Mouse (Mus musculus) gastrocnemius, adult 18-20 months (tissue): Measurements from ENCODE around the gene Tex50. TPM values are rescaled to one million over a fixed set of nuclear protein-coding genes. Genes with fewer than 3 reads are reported as not detected.
"Not testable (repeated sequence)": the region's sequence is repeated elsewhere in the genome, so short reads cannot be mapped to it uniquely, and the experiment has no call there.

ENCODE experiments used
- DNase-seq: peaks from one replicate; pipeline ENCODE4 v3.0.0; 2021; ENCODE audit warnings: low spot score
- long read RNA-seq, 2 experiments: library from polyadenylated mRNA; stranded (forward); transcript quantifications; one replicate each; pipeline ENCODE4 v2.0.0; 2021
- total RNA-seq, 2 experiments: library from RNA; stranded (reverse); gene quantifications; 2 replicates each; pipeline ENCODE4 v1.2.3; 2021

Tex50 gene
- total RNA-seq: not detected
- long read RNA-seq, experiment 1: 0 reads
- long read RNA-seq, experiment 2: 0 reads

DNA sequence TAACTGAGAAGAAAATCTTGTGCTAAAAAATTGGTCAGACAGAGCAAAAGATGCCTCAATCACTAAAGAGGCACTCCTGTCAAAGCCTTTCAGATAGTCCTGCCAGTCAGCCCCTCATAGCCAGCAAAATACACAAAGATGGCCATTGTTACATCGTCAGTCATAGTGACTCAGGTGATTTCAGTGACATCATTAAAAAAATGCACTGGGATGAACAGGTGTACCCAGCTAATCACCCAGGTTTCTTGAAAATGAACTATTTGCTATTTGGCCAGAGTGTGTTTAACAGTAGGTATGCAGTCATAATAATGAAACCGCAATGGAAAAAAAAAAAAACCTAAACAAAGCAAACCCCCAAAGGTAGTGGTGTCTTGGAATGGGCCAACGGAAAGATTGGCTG is at the start of gene Tex50:
TSS of gene Tex50 (minus strand) at position 101 of the 400 bp plus-strand sequence.
- no peak for DNase-seq

DNA sequence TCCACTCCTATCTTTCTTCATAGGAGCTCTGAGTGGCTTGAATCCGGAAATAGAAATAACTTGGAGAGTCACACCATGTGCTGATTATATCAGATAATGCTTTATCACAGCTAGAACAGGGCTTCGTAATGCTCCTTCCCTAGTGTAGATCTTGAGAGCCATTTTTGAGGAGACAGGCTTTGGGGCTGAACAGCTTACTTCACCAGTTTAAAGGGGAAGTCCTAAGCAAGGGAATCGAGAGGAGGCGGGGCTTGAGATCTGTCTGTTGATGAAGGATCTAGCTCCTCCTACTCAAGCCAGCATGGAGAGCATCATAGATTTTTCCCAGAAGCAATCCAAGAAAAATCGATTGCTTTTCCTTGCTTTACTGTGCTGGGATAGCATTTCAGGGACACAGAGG is 40.7 kb upstream of the Tex50 start:
- no peak for DNase-seq

DNA sequence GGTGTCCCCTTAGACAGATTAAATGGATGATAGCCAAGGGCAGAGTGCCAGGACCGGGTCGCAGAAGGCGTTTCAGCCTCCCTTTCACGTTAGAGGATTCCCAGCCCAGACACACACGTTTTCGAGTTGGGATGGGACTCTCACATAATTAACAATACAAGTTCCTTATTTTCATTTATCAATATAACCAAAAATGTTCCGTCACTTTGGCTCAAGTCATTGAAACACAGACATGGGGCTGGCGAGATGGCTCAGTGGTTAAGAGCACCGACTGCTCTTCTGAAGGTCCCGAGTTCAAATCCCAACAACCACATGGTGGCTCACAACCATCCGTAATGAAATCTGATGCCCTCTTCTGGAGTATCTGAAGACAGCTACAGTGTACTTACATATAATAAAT is 37.2 kb upstream of the Tex50 start:
- DNase-seq: not testable (repeated sequence)

GRCm38 (mm10) chr1:161195541-161196351 is 36.6 kb upstream of the Tex50 start:
- peak; percentile 77 for DNase-seq

DNA sequence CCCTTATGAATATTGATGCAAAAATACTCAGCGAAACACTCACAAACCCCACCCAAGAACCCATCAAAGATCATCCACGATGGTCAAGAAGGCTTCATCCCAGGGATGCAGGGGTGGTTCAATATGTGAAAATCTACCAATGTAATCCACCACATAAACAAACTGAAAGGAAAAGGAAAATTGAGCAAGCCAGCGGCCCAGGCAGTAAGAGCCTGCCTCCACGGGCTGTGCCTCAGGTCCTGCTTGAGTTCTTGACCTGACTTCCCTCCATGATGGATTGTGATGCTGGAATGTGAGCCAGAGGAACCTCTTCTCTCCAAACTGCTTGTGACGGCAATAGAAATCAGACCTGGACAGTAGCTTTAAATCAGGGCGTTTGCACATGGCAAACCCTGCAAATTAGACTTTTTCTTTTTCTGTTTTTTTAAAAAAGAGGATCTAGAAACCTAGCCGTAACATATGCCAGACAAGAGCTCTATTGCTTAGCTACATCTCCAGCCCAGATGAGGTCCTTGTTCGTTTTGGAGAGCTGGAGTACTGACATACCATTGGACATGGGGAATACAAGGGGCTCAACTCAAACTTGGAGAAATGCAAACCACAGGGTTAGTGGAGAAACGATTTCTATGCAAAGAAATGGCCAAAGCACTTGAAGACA is 31.3 kb upstream of the Tex50 start:
- no peak for DNase-seq

DNA sequence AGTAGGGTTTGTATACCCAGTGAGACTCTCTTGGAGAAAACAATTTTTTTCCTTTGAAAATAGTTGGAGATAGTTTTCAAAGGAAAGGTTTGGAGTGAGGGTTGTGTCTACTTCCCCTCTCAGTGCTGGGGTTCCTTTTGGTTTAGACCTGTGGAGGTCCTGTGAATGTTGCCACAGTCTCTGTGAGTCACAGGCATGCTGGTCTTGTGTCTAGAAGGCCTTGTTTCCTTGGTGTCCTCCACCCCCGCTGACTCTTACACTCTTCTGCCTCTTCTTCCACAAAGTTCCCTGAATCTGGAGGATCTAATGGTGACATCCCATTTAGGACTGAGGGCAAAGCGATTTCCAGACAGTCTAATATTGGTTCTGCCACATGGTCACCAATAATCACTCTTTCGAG is 26.3 kb upstream of the Tex50 start:
- no peak for DNase-seq

GRCm38 (mm10) chr1:161183677-161184076 is 24.6 kb upstream of the Tex50 start:
- no peak for DNase-seq

GRCm38 (mm10) chr1:161182386-161182785 is 23.3 kb upstream of the Tex50 start:
- no peak for DNase-seq

DNA sequence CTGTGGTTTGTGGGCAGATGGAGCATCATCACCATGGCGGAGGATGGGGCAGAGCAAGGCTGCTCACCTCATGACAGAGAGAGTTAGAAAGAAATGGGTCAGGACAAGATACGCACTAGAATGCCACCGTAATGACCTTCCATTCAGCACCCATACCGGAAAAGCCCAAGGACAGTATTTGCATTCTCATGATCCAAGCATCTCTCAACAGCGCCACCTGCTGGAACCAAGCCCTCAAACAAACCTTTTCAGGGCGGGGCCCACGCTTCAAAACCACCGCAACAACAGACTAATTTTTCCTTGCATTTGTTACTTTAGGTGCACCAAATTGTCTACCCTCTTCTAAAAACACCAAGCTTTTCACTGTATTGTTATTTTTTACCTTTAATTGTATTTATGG is 21.6 kb upstream of the Tex50 start:
- DNase-seq: peak; percentile 19

GRCm38 (mm10) chr1:161170651-161171050 is 11.5 kb upstream of the Tex50 start:
- peak; percentile 41 for DNase-seq

DNA sequence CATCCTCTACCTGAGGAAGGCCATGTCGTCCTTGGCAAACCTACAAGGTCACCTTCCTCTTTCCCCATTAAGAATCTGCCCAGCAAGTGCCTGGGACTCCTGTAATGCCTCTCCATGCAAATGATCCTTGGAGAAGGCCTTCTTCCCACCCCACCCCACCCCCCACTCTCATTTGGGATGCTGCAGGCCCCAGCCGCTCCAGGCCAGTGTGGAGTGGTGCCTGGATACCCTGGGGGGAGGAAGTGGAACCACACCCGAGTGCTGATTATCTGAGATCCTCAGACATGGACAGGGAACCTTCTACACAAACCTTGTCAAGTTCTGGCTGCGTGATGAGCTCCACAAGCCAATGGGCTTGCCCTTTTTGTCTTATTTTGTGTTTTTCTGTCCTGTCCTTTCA is 1.2 kb upstream of the Tex50 start:
- DNase-seq: no peak

- DNase-seq: no peak
These were observed 2.6 kb downstream of the Tex50 start for GRCm38 (mm10) chr1:161156546-161156945.

DNA sequence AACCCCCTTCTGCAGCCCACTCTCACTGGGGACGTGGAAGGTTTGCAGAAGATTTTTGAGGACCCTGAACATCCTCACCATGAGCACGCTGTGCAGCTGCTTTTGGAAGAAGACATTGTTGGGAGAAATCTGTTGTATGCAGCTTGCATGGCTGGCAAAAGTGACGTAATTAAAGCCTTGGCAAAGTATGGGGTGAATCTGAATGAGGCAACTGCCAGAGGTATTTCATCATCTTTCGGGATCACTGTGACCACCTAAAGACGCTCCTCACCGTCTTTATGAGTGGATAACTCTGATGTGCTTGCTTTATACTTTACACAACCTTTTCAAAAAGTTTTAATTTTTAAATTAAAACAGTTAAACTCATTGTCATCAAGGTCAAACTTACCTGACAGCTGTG is 8.0 kb downstream of the Tex50 start:
- DNase-seq: no peak

DNA sequence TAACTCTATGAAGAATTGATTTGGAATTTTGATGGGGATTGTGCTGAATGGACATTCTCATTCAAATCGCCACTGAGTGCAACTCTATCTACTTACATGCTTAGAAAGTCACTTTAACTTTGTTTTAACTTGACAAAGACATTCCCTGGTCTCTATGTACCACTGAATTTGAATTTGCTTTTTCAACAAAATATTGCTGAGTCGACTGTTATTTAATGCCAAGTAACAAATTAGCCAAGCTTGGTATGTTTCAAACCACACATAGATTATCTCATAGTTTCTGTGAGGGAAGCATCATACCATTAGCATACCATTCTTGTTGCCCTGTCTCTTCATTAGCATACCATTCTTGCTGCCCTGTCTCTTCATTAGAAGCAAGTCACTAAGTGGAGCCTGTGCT is 11.2 kb downstream of the Tex50 start:
- no peak for DNase-seq

DNA sequence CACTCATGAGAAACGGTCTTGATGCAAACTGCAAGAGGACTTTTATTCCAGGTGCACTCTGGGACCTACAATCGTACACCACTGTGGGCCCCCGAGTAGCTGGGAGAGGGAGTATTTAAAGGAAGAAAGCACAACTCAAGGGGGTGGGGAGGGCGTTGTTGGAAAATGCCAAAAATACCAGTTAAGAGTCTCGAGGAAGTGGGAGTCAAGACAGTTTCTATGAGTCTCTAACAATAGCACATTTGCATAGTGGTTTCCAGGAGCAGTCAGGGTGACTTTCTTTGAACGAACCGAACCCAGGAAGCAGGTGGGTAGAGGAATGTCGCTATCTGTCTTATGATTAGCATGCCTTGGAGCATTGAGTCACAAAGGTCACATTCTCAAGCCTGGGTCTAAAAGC is 13.5 kb downstream of the Tex50 start:
- DNase-seq: not testable (repeated sequence)

DNA sequence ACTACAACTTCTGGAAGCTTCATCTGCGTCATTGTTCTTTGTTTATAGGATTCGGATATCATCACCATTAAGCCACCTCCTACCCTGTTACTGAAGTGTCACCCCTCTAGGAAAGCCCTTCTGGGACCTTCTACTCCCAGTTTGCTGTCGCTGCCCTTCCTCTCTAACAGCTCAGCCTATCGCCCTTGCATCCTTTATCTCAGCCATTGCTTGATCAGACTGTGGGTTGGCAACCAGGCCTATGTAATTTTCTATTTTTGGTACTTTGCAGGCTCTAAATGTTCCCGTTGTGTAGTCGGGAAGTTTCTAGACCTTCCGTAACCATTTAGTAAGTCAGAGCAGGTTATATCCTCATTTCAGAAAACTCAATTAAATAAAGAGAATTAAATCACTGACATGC is 15.9 kb downstream of the Tex50 start:
- DNase-seq: no peak

GRCm38 (mm10) chr1:161142531-161143159 is 16.5 kb downstream of the Tex50 start, which contains the start of gene Ankrd45:
Ankrd45 (plus strand) TSS chr1:161142691.
- no peak for DNase-seq

DNA sequence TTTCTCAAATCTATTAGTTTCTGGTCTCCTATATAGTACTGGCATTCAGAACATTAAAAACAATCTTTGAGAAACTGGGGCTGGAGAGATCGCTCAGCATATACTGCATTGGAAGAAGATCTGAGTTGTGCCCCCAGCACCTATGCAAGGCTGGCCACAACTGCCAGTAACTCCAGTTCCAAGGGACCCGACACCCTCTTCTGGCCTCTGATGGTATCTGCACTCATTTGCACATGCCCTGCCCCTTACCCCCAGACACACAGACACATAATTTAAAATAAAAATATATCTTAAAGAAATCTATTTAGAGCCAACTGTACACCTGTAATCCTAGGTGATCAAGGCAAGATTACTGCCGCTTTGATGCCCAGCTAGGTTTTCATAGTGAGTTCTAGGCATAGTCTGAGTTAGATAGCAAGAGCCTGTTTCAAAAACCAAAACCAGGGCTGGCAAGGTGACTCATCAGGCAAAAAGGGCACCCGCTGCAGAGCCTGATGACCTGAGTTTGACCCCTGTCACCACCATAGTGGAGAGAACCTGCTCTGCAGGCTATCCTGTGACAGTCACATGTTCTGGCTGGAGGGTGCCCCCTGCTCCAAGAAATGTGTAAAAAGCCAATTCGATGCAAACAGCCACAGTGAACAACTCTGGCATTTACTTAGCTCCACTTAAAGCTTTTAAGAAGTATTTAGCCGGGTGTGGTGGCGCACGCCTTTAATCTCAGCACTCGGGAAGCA is 18.9 kb downstream of the Tex50 start:
- no peak for DNase-seq

DNA sequence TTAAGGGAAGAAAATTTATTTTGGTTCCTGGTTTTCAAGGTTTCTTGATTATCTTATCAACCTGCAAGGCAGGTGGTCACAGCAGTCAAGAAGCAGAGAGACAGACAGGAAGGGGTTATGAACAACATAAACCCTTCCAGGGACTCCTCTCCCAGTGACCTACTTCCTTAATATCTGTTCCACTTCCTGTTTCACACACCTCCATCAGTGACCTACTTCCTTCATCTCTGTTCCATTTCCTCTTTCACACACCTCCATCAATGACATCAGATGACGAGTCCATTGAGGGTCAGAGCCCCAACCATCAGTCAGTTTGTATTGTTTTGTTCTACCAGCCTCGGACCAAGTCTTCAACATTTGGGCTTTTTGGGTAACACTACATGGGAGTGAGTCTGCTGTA is 19.6 kb downstream of the Tex50 start:
- no peak for DNase-seq

DNA sequence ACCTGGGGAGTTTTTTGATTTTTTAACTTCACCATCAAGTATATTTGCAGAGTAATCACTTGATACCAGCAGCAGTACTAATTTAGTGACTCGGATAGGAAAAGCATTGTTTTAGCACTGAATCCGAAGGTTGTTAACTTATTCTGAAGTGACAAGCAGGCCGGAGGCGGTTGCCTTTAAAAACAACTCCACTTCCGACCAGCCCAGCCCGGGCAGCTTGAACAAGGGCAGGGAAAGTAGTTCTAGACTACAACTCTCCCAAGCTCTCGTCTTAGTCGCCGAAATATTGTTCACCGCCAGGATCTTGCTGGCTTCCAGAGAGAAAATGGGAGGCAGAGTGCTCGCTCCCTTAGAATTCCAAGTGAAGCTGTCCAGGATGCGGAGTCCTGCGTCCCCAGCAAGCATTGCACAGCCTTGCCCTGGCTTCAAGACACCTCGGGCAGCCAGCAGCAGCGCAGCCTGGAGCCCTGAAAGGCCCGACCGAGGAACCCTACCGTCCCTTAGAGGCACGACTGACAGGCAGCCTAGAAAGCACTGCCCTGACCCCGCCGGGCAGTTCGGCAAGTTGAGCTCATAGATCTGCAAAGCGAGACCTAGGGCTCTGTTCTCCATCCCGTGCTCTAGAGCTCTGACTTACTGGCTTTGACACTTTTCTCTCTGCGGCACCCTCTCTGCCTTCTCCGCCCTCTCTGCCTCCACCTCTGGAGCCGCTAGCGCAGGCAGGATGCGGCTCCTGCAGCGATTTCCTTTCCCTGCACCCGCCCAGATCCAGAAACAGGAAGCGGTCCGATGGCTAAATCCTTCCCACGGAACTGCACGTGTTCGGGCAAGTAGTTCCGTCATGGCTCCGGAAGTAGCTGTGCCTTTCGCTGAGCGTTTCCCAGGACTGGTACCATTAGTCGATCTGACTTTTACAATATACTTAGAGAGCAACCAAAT is 28.1 kb downstream of the Tex50 start, which contains the start of gene Klhl20:
TSS of gene Klhl20 (minus strand) at position 786 of the 939 bp plus-strand sequence.
- peak; percentile 95 for DNase-seq
